Mouse (Mus musculus): ENCODE results near the gene Rln3.

Rln3 gene

GRCm38 (mm10) chr8:84044900-84045299 is at the start of gene Rln3:
Gene Rln3 (minus strand): TSS chr8:84045000.
- no peak for DNase-seq (ENCODE audit: inconsistent age in 2 of 2, low spot score in 1 of 2)

DNA sequence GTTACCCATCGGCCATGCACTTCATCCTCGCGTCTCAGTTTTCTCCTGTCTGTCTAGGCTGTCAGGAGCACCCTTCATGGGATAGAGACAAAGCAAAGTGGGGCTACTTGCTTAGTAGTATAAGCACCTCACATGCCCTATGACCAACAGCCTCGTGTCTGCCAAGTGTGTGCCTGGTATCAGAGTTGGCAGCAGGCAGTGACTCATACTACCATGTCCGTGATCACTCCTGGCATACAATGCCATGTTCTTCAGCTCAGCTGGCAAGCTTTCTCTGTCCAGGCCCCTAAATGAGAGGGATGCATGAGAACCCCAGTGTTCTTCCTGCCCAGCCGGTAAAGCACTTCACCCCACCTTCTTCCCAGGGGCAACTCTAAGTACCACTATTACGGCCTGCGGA is 45.8 kb upstream of the Rln3 start:
- peak; percentile 72 to 86 for DNase-seq (ENCODE audit: inconsistent age in 2 of 2, low spot score in 1 of 2)

- DNase-seq (ENCODE audit: inconsistent age in 2 of 2, low spot score in 1 of 2), result no peak
Observed at GRCm38 (mm10) chr8:84089277-84089676, 44.5 kb upstream of the Rln3 start.

GRCm38 (mm10) chr8:84087821-84088220 is 43.0 kb upstream of the Rln3 start:
- DNase-seq (ENCODE audit: inconsistent age in 2 of 2, low spot score in 1 of 2), result no peak

GRCm38 (mm10) chr8:84087156-84087555 is 42.4 kb upstream of the Rln3 start:
- no peak for DNase-seq (ENCODE audit: inconsistent age in 2 of 2, low spot score in 1 of 2)

DNA sequence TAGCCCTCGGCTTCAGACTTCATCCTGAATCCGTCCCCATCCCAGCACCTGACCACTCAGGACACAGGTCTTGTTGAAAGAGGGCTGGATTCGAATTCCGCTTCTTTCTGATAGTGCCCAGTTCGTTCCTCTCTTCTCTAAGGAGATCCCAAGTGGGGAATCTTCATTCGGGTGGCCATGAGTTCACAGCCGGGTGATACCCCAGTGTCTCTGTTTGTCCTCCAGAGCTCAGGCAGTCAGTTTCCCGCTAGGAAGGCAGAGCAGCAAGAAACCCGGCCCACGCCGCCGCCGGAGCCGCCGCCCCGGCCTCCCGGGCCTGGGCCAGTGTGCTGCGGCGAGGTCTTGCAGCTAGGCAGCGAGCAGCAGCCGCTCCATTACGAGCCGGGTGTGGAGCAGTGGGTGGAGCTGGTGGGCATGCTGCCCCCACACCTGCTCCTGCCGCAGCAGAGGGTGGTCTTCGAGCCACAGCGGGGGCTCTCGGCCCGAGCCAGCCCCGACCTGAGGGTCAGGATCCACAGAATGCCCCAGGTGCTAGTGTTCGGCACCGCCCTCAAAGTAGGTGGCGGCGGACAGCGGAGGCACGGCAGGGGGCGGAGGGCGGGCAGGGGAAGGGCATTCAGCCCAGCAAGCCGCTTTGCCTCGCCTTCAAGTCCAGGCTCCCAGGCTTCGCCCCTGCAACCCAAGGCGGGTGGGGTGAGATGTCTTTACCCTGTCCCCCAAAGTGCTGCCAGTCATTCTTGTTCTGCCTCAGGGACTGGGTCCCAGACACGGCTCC is 39.7 kb upstream of the Rln3 start:
- no peak for DNase-seq (ENCODE audit: inconsistent age in 2 of 2, low spot score in 1 of 2)

GRCm38 (mm10) chr8:84083829-84084241 is 39.0 kb upstream of the Rln3 start:
- peak in 1 of 2 experiments; percentile 78 for DNase-seq (ENCODE audit: inconsistent age in 2 of 2, low spot score in 1 of 2)

DNA sequence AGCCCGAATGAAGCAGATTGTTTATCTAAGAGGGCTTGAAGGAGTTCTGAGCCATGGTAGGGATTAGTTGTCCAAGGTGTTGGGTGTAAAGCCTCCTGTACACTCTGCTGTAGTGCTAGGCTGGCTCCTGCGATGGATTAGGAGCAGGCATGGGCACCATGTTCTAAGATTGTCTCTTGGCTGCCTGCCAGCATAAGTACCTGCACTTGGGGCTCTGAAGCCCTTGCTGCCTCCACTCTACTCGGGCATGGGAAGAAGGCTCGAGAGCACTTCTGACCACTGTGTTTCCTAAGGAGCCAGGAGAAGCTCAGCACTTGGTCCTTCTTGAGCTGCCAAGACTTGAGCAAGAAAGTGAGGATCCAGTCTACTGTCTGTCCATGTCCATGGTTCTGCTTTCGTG is 34.4 kb upstream of the Rln3 start:
- no peak for DNase-seq (ENCODE audit: inconsistent age in 2 of 2, low spot score in 1 of 2)

GRCm38 (mm10) chr8:84076849-84077248 is 32.0 kb upstream of the Rln3 start:
- no peak for DNase-seq (ENCODE audit: inconsistent age in 2 of 2, low spot score in 1 of 2)

- no peak for DNase-seq (ENCODE audit: inconsistent age in 2 of 2, low spot score in 1 of 2)
Observed at GRCm38 (mm10) chr8:84076412-84076811, 31.6 kb upstream of the Rln3 start.

DNA sequence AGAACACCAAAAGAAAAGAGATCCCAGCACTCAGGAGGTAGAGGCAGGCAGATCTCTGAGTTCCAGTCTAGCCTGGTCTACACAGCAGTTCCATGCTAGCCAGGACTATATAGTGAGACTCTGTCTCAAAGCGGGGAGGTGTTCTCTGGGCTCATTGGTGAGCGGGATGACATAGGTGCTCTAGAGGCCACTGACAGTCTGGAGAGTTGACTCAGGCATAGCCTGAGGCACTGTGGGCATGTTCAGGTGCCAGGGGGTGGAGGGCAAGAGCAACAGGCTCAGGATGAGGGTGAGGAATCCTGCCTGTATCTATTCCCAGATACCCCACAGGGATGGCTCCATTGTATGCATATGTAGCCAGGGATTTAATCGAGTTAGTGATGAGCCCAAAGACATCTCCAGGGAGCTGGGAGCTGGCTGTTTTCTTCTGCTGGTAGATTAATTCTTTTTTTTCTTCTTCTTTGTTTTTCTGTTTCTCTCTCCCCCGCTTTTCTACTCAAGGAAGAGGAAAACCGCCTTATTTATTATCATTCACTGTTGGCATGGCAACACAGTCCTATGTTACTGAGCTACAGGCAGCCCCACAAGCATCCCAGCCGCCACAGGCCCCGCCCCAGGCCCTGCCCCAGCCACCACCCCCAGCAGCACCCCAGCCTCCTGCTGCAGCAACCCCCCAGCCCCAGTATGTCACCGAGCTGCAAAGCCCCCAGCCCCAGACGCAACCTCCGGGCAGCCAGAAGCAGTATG is 28.6 kb upstream of the Rln3 start:
- DNase-seq (ENCODE audit: inconsistent age in 2 of 2, low spot score in 1 of 2), result no peak

DNA sequence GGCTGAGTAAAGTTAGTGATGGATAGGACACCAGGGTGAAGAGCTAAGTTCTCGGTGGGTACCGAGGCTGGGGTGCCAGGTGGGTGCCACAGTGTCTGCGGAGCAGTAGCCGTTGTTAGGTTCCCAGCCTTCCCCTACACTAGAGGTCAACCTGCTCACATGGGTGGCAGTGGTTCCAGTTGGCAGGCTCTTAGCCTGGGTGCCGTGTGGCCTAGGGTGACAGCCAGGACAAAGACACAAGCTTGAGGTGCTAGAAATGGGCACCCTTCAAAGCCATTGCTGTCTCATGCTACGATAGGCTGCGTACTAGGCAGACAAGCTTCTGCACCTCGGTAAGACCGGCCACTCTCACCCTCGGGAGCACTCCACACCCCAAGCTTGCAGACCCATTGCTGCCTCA is 27.5 kb upstream of the Rln3 start:
- no peak for DNase-seq (ENCODE audit: inconsistent age in 2 of 2, low spot score in 1 of 2)

DNA sequence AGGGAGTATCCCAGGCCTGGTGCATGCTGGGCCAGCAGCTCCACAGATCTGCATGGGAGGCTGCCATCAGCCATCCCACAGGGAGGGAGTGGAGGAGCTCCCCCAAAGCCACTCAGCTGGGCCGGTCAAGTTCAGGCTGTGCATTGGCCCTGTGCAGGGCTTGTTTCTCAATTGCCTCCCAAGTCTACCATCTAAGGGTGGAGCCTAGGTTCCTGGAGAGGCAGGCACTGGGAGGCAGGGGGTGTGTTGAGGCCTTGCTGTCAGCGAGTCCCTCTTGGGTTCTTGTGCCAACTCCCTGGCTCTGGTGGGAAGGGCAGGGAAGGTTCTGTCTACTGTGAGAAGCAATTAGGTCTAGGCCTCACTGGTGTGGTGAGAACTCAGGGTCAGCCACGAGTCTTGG is 27.1 kb upstream of the Rln3 start:
- peak in 1 of 2 experiments; percentile 51 for DNase-seq (ENCODE audit: inconsistent age in 2 of 2, low spot score in 1 of 2)

GRCm38 (mm10) chr8:84070667-84071066 is 25.9 kb upstream of the Rln3 start:
- DNase-seq (ENCODE audit: inconsistent age in 2 of 2, low spot score in 1 of 2), result peak in 1 of 2 experiments; percentile 48

- peak in 1 of 2 experiments; percentile 65 for DNase-seq (ENCODE audit: inconsistent age in 2 of 2, low spot score in 1 of 2)
Observed at GRCm38 (mm10) chr8:84070241-84070640, 25.4 kb upstream of the Rln3 start.

DNA sequence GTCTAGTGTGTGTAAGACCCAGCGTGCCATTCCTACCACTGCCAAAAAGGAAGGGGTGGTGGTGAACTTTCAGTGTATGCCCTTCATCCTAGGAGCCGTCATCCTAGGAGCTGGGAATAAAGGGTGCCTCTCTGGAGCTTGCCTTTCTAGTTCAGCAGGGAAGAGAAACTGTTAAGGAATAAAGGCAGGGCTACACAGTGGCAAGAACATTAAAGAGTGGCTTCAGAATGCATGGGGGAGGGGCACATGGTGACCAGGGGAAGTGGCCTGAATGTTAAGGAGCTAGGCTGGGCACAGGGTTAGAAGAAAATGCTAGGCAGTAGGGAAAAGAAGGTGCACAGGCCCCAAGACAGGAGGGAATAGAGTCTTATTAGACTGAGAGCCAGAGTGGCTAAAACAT is 24.9 kb upstream of the Rln3 start:
- peak in 1 of 2 experiments; percentile 48 for DNase-seq (ENCODE audit: inconsistent age in 2 of 2, low spot score in 1 of 2)

DNA sequence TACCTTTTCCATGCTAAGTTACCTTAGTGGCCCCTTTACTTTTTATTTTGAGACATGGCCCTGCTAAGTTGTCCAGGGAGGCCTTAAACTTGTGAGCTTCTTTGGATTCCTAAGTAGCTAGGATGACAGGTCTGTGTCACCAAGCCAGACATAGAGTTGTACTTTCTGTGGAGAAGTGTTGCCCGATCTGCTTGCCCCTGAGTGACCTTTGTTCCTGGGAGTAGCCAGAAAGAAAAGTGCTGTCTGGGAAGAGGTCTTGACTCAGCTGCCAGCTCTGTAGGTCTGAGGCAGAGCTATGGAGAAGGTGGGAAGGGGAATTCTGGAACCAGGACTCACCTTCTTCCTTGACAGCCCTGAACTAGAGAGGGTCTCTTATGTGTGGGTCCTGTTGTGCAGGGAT is 24.4 kb upstream of the Rln3 start:
- peak in 1 of 2 experiments; percentile 60 for DNase-seq (ENCODE audit: inconsistent age in 2 of 2, low spot score in 1 of 2)

DNA sequence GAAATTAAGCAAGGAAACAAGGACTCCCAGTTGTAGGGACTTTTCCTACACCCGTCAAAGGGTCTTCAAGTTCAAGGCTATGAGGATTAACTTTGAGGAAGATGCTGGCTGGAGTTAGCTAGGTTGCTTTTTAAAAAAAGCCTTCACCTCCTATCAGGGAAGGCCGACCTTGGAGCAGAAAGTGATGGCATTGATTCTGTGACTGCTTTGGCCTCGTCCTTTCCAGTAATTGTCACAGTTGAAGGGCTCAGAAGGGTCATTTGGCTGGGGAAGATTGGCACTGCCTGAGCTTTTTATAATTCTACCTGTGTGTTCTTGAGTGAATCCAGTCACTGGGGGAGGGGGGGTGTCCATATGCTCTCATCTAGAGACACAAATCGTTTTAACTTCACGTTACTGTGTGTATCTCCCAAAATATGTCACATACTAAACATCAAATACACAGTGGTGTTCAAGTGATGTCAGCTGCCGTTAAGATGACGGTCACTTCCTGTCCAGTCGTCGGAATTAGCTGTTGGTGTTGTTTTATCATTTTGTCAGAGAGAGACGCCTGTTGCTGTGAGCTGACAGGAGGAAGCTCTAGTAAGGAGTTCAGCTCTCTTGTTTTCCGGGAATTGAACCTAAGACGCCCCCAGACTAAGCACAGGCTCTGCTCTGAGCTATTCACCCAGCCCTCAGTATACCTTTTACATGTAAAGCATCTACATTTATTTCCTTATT is 23.7 kb upstream of the Rln3 start:
- DNase-seq (ENCODE audit: inconsistent age in 2 of 2, low spot score in 1 of 2), result peak; percentile 59 to 87

DNA sequence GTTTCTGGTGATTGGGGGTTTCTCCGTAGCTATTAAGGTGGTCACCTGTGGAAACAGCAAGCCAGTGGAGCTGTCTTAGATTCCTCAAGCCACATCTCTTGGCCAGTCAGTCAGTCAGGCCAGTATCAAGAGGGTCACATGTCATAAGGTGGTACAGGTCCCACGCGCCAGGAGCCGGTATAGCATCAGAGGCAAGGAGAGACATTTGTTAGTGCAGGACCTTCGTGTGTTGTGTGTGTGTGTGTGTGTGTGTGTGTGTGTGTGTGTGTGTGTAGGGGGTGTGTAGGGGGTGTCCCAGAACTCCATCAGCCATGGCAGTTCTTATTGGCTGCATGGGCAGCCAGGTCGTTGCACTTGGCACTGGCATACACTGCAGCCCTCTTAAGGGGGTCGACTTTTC is 23.1 kb upstream of the Rln3 start:
- DNase-seq (ENCODE audit: inconsistent age in 2 of 2, low spot score in 1 of 2), result peak in 1 of 2 experiments; percentile 34

GRCm38 (mm10) chr8:84067047-84067573 is 22.3 kb upstream of the Rln3 start:
- peak; percentile 97 to 99 for DNase-seq (ENCODE audit: inconsistent age in 2 of 2, low spot score in 1 of 2)

GRCm38 (mm10) chr8:84066291-84066930 is 21.6 kb upstream of the Rln3 start, which contains the start of gene Rfx1:
Gene Rfx1 (plus strand): TSS chr8:84066834.
- peak; percentile 100 for DNase-seq (ENCODE audit: inconsistent age in 2 of 2, low spot score in 1 of 2)
